Mouse (Mus musculus) intestine, postnatal 0 days (tissue): Measurements from ENCODE around the gene Chd3. TPM values are rescaled to one million over a fixed set of nuclear protein-coding genes. Genes with fewer than 3 reads are reported as not detected.

Experiments used
- ATAC-seq: fragments of 200-750 bp; cut with Nextera tagmentation; 2 replicates; pipeline ENCODE4 v1.8.0; 2017; ENCODE audit warnings: mild to moderate bottlenecking, moderate TSS enrichment, moderate library complexity
- H3K27ac ChIP-seq: fragments of 300-500 bp; sonication (generic); 2 replicates; pipeline ENCODE4 v1.5.1; 2014; ENCODE audit warnings: mild to moderate bottlenecking, low read depth, low read length, moderate library complexity
- H3K27me3 ChIP-seq: fragments of 300-500 bp; sonication (generic); replicated peaks from 2 replicates; pipeline ENCODE4 v1.6.1; 2014; ENCODE audit warnings: low read length, mixed read lengths; ENCODE audit not compliant: control insufficient read depth, insufficient read depth
- H3K36me3 ChIP-seq: fragments of 300-500 bp; sonication (generic); 2 replicates; pipeline ENCODE4 v1.6.1; 2014; ENCODE audit warnings: mild to moderate bottlenecking, moderate library complexity; ENCODE audit not compliant: control insufficient read depth, insufficient read depth
- H3K4me1 ChIP-seq: fragments of 300-500 bp; sonication (generic); replicated peaks from 2 replicates; pipeline ENCODE4 v1.6.1; 2014; ENCODE audit warnings: antibody characterized with exemption, low read length, mixed read lengths; ENCODE audit not compliant: control insufficient read depth, insufficient read depth
- H3K4me2 ChIP-seq: fragments of 300-500 bp; sonication (generic); replicated peaks from 2 replicates; pipeline ENCODE4 v1.6.1; 2014; ENCODE audit warnings: low read depth, mild to moderate bottlenecking, moderate library complexity
- H3K4me3 ChIP-seq: fragments of 300-500 bp; sonication (generic); 2 replicates; pipeline ENCODE4 v1.5.1; 2014; ENCODE audit warnings: low read depth, low read length
- H3K9ac ChIP-seq: fragments of 300-500 bp; sonication (generic); 2 replicates; pipeline ENCODE4 v1.6.1; 2014; ENCODE audit warnings: mild to moderate bottlenecking, low read depth, low read length
- H3K9me3 ChIP-seq: fragments of 300-500 bp; sonication (generic); 2 replicates; pipeline ENCODE4 v1.6.1; 2016; ENCODE audit warnings: mixed run types; ENCODE audit not compliant: control insufficient read depth
- CTCF ChIP-seq: sonication (generic); IDR thresholded peaks from 2 replicates; pipeline ENCODE4 v1.5.1; 2016; ENCODE audit warnings: low read depth, mild to moderate bottlenecking, control low read depth, antibody characterized with exemption, moderate library complexity
- WGBS: fragments of 180-500 bp; shearing (Covaris S2); extraction: QIAGEN DNeasy Blood & Tissue Kit; methylation state at CpG from one replicate; pipeline ENCODE4 v1.1.7; 2014; 5-methylcytosine and 5-hydroxymethylcytosine counted together
- polyA plus RNA-seq: library from polyadenylated mRNA; unstranded; fragments of >200 nt; fragmentation: Nextera tagmentation; extraction: Ambion mirVana; gene quantifications from 2 replicates; pipeline ENCODE4 v1.2.1, GENCODE M21; 2015

The Chd3 gene
- polyA plus RNA-seq, 1 experiment from 2014 or later: 19.4 TPM

GRCm38 (mm10) chr11:69362479-69362878, 6.7 kb downstream of the Chd3 start:
- peaks cover 22% of the 10 kb centered on the region for H3K4me1 ChIP-seq
- peaks cover 45% of the 10 kb centered on the region for H3K36me3 ChIP-seq
- no peak for ATAC-seq
- WGBS: 88% methylated on average over 2 of the region's 2 CpGs
- H3K4me3 ChIP-seq: no peak overlapping the region
- no peak overlapping the region for H3K9ac ChIP-seq
- peak; percentile 54 for TF ChIP-seq CTCF
- H3K27ac ChIP-seq: no peak overlapping the region
- H3K27me3 ChIP-seq: no peaks in the 10 kb centered on the region
- no peak overlapping the region for H3K4me2 ChIP-seq
- H3K9me3 ChIP-seq: no peaks in the 10 kb centered on the region

DNA sequence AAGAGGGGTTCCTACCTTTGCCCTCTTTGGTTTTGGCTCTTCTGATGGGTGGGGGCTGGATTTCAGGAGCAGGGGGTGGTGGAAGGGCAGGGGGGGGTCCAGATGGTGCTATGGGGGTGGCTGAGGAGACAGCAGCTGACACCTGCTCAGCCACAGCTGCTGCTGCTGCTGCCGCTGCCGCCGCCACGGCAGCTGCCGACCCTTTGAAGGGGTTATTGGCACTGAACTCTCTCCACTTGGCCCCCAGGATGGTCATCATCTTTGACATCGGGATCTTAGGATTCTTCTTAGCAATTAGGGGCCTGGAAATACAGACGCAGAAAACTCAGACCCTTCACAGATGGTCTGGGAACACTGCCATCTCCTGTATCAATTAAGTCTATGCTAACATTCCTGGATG, 7.2 kb downstream of the Chd3 start:
- no peak for ATAC-seq
- Histone ChIP-seq H3K4me3 (no peak overlapping the region), H3K27me3 (no peaks in the 10 kb centered on the region), H3K9me3 (no peaks in the 10 kb centered on the region), H3K4me1 (peaks cover 22% of the 10 kb centered on the region), H3K4me2 (no peak overlapping the region), H3K36me3 (peaks cover 50% of the 10 kb centered on the region), H3K27ac (no peak overlapping the region; the same call in 1 of the 2 replicates), H3K9ac (no peak overlapping the region)
- 78% methylated on average over 7 of the region's 7 CpGs for WGBS
- TF ChIP-seq CTCF: no peak

DNA sequence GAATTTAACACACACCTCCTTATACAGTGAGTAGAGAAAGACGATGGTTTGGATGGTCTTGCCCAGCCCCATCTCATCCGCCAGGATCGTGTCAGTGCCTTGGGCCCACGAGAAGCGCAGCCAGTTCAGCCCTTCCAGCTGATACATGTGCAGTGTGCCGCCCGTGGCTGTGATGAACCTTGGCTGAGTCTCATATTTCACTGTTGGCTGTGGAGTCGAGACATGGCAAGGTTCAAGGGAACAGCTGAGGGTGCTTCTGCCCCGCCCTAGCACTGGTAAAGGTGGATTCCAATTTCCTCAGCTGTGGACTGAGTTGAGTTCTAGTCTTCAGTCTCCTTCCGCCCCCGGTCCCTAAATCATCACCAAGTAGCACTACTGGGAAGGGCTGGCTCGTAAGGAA, 11.5 kb downstream of the Chd3 start:
- Histone ChIP-seq H3K4me3 (no peak overlapping the region), H3K4me2 (no peak overlapping the region), H3K27me3 (no peaks in the 10 kb centered on the region), H3K9me3 (no peaks in the 10 kb centered on the region), H3K27ac (no peak overlapping the region), H3K36me3 (peaks cover 90% of the 10 kb centered on the region), H3K9ac (no peak overlapping the region), H3K4me1 (no peaks in the 10 kb centered on the region)
- ATAC-seq: no peak
- WGBS: 76% methylated on average over 12 of the region's 12 CpGs
- TF ChIP-seq CTCF: no peak

DNA sequence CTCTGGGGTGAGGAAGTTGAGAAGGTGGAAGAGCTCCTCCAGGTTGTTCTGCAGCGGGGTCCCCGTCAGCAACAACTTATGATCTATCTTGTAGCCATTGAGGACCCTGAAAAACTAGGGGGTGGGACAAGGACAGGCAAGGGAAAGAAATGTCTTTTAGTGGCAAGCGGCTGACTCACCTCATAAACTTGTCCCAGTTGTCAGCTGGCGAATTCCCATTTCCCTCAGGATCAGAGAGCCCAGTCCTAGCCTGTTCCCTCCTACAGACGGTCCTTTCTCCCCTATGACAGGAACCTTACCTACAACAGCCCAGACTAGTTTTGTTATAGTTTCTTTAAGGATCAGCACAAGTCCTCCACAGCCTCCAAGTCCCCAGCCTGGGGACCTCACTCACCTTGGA, 12.7 kb downstream of the Chd3 start:
- ATAC-seq: no peak
- H3K4me1 ChIP-seq: no peaks in the 10 kb centered on the region
- no peaks in the 10 kb centered on the region for H3K27me3 ChIP-seq
- no peak overlapping the region for H3K4me3 ChIP-seq
- 91% methylated on average over 5 of the region's 5 CpGs for WGBS
- H3K36me3 ChIP-seq: peaks cover 94% of the 10 kb centered on the region
- H3K27ac ChIP-seq: peak overlapping the region; percentile 28; the same call in 1 of the 2 replicates
- no peak overlapping the region for H3K9ac ChIP-seq
- TF ChIP-seq CTCF: no peak
- H3K9me3 ChIP-seq: no peaks in the 10 kb centered on the region
- H3K4me2 ChIP-seq: no peak overlapping the region

DNA sequence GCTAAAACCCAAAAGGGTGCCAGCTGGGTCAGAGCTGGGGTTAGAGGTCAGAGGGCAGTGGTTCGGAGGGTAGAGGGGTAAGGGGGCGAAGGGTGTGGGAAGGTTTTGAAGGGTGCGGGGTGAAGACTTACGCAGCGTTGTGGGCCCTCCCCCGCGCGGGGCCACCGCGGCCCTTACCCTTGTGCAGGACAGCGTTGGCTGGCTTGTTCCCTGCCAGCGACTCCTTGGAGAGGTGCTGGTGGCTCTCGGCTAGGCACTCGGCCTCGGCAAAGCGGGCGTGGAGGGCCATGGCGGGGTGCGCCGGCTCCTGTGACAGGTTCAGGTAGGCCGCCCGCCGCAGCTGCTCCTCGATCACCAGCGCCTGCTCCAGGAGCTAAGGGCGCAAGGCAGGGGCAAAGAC, 22.8 kb downstream of the Chd3 start:
- WGBS: 88% methylated on average over 25 of the region's 26 CpGs
- no peak overlapping the region for H3K4me2 ChIP-seq
- no peak overlapping the region for H3K4me3 ChIP-seq
- H3K27ac ChIP-seq: no peak overlapping the region
- ATAC-seq: no peak
- no peaks in the 10 kb centered on the region for H3K4me1 ChIP-seq
- no peak for TF ChIP-seq CTCF
- no peaks in the 10 kb centered on the region for H3K27me3 ChIP-seq
- no peak overlapping the region for H3K9ac ChIP-seq
- H3K9me3 ChIP-seq: no peaks in the 10 kb centered on the region
- peaks cover 83% of the 10 kb centered on the region for H3K36me3 ChIP-seq

DNA sequence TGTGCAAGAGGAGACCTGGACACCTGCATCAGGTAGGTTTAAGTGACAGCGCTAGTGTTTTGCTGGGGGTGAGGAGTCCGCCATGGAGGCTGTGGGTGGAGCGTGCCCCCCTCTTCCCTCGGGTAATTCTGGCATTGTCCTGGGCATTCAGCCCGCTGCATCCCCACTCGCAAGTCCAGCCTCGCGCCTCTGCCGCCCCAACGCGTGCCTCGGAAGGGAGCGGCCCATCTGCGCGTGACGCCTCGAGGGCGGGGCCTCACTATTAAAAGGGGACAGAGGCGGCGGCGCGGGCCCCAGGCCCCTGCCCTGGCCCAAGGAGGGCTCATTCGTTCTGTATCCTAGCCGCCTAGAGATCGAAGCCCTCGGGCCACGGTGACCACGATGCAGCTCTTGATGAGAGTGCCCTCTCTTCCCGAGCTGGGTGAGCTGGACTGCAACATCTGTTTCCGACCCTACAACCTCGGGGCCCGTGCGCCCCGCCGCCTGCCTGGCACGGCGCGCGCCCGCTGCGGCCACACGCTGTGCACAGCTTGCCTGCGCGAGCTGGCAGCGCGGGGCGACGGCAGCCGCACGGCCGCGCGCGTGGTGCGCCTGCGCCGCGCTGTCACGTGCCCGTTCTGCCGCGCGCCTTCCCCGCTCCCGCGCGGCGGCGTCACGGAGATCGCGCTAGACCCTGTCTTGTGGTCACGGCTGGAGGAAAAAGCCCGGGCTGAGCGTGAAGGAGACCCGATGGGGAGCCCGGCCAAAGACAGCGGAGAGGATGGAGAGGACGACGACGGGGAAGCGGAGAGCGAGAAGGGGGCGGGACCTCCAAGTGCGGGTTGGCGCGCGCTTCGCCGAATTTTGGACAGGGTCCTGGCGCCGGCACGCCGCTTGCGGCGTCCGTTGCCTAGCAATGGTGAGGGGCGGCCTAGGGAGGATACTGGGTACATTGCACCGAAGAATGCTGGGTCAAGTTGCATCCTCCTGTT, 28.8 kb downstream of the Chd3 start, which contains the start of gene Rnf227:
Gene Rnf227 (plus strand): TSS at position 301 of the 971 bp plus-strand sequence.
- Histone ChIP-seq H3K9ac (peak within 1 kb of the TSS; percentile 34; the same call in 1 of the 2 replicates), H3K4me1 (peaks cover 5% of the 10 kb centered on the region; the same call in 1 of the 2 replicates), H3K9me3 (no peaks in the 10 kb centered on the region), H3K4me3 (peak within 1 kb of the TSS; percentile 47), H3K4me2 (peak within 1 kb of the TSS; percentile 79), H3K27me3 (peaks cover 7% of the 10 kb centered on the region; the same call in 1 of the 2 replicates), H3K27ac (no peak within 1 kb of the TSS), H3K36me3 (peaks cover 23% of the 10 kb centered on the region)
- 3% methylated on average over 86 of the region's 99 CpGs for WGBS
- TF ChIP-seq CTCF: no peak
- peak; percentile 75 for ATAC-seq
